Mouse (Mus musculus): Measurements from ENCODE around the gene Lats2.

- TF ChIP-seq CTCF (IDR thresholded peaks at IDR 0.05; ENCODE audit: borderline replicate concordance, control insufficient read depth, extremely low read depth, insufficient read depth, low read length, poor library complexity) (no peak), POLR2A (IDR thresholded peaks at IDR 0.05; ENCODE audit: control insufficient read depth, extremely low read depth, insufficient read depth, low read length, poor library complexity) (no peak)
Observed at GRCm38 (mm10) chr14:57665628-57665950, 92.6 kb downstream of the Lats2 start.
